Mouse (Mus musculus): ENCODE measurements around the gene Cpsf4l.

Cpsf4l gene

DNA sequence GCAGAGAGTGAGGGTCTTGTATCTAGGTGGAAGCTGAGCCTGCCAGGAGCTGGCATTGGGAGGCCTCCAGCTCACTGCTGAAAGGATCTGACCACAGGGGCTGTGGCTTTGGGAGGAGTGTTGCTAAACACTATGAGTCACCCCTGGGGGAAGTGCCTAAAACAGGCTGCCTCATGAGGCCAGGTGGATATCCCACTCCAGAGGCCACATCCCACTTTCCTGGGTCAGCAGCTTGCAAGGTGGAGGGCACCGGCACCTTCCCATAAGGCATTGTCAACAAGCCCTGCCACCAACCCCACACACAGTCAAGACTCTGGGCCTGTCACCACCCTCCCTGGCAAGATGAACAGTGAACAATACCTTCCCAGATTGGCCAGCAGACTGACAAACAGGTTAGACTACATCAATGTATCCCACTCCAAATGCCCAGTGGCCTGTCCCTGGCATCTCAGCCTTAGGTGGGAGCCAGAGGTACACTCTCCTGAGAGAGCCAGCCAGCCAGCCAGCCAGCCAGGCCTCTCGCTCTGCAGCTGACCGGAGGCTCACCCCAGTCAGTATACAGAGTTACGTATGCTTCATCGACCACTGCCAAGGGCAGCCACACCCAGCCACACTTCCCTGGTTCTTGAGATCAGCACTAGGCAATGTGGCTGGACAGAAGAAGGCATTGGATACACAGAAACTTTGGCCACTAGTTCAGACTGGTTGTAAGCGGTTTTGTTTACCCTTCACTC, 24.0 kb upstream of the Cpsf4l start:
- no peak for DNase-seq

DNA sequence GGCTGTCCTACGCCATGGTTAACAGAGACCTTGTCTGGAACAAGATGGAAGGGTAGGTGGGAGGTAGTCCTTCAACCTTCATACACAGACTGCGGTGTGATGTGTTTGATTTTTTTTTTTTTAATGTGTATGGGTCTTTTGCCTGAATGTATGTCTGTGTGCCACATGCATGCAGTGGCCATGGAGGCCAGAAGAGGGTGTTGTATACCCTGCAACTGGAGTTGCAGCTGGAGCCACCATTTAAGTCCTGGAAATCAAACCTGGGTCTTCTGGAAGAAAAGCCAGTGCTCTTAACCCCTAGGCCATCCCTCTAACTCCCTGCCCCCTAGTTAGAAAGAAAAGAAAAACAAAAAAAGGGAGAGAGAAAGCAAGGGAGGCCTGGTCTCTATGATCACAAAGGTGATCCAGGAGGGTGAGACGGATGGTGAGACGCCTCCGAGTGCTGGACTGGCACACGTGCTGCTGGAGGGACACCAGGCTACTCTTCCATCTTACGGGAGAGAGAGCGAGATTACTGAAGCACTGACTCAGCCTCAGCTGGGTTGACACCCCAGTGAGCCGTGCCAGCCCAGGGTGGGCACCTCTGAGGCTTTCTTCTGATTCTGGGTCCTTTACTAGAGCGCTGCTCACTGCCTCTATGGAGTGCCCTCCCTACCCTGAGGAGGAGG, 22.3 kb upstream of the Cpsf4l start:
- DNase-seq: no peak

DNA sequence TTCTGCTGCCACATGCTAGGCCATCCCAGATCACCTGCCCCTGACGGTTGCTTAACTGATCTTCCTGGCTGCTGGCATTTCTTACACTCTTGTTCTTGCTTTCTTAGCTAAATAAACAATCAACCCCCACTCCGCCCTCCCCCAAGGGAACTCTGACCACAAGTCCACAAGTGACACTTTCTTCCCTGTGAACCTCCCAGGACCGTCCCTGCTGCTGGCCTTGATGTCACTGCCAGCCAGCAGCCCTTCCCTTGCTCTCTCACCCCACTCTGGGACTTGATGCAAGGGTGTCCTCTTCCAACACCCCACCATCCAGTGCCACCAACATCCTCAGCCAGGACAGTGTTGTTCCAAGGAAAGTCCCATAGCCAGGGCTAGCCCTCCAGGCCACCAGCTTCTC, 21.1 kb upstream of the Cpsf4l start:
- no peak for DNase-seq

DNA sequence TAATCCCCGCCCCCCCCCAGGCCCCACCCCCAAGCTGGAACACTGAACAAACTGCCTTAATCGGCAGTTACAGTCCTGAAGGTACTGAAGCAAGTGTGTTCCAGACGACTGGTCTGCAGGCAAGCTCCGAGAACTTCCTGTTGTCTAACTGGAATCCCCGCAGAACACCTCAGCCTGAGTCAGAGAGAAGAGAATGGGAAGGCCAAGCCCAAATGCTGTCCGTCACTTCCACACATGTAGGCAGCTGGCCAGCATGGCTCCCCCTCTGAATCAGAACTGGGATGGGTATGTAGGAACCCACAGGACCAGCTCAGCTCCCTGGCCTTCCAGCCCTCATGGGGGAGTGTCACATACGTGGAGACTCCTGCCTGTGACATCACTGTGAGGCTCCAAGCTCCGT, 20.1 kb upstream of the Cpsf4l start:
- DNase-seq: no peak

DNA sequence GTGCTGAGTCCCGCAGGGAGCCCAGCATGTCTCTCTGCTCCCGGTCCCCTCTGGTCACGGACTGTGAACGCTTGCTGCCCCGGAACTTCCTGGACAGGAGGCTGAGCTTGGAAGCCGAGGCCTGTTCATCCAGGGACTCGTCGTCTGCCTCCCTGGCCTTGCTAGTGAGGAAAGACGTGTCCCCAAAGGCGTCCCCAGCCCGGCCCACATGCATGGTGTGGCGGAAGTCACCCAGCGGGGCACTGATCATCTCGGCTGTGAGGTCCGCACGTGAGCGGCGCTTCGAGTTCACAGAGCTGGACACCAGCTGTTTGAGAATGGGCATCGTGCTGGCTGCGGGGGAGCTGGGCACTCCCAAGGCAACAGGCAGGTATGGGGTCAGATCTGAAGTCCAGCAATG, 19.4 kb upstream of the Cpsf4l start:
- no peak for DNase-seq

DNA sequence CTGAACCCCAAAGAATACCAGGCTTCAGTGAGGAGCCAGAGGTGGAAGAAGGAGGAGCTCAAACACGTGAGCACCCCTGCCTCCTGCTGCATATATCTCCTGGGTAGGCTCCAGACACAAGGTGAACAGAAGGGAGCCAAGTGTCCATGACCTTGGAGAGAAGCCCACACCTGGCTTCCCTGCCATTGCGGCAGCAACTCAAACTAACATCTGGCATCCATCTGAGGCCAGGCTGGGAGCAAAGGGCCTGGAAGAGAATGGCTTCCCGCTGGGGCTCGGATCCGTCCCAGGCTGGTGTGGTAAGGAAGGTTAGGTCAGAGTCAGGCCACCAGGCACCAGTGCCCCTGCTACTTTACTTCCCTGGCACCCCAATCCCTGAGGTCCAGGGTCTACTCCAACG, 18.2 kb upstream of the Cpsf4l start:
- DNase-seq: no peak

DNA sequence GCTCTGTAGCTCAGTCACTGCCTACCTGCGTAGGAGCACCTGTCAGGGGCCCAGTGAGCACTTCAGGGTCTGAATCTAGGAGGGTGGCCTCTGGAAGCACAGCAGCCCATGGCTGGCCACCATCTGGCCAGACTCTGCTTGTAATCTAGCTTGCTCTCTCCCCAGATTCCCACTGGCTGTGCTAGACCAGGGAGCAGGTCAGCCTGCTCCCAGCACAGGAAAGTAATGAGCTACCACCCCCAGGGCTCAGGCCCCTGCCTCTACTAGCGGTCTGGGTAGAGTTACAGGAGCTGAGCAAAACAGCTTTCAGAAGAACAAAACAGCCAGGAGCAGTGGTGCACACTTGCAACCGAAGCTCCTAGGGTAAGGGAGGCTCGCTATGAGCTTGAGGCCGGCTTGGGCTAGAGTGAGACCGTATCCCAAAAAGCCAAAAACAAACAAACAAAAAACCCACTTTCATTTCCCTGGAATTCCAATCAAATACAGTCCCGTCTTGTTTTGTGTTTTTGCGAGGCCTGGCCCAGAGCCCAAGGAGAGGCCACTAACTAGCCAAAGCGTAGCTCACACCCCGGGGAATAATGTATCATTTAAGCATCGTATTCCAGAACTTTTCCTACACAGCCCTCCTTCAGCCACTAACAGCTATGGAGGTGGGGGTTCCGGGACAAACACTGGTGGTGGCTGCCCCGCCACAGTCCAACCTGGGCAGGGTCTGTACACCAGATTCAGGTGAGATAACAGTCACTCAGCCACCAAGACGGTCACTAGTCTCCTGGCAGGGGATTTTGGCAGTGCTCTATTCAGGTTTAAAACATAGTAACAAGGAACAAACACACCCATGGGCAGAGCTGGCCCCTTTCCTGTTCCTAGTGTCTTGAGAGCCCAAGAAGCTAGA, 17.4 kb upstream of the Cpsf4l start:
- DNase-seq: no peak

DNA sequence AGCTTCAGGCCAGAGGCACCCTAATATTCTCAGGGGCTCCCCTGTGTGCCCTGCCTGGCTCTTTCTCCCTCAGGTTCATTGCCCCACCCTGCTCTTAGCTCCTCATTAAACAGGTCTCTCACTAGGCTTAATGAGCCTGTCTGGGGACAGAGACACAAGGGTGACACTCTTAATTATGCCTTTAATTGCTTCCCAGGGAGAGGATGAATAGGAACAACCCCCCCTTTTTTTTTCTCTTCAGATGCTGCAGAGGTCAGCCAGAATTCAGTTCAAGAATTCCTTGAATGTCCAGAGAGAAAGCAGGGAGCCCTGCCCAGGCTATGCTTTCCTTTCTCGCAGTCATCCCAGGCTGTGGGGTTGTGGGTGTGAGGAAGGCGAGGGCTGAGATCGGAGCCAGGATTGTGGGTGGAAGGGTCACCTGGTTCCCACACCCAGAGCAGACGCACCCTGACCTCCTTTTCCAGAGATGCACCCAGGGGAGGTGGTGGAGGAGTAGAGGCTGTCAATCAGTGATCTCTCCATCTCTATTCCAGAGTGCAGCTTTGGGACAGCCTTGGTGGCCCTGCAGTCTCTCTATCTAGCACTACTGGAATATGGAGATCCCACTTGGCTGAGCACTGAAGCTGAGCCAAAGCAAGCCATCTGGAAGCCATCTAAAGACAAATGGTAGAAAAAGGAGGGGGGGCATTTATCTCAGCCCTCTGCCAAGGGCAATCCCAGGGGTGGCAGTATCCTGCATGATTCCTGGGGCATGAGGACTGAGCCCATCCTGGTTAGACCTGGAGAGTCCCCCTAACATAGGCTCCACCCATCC, 15.6 kb upstream of the Cpsf4l start:
- DNase-seq: no peak

DNA sequence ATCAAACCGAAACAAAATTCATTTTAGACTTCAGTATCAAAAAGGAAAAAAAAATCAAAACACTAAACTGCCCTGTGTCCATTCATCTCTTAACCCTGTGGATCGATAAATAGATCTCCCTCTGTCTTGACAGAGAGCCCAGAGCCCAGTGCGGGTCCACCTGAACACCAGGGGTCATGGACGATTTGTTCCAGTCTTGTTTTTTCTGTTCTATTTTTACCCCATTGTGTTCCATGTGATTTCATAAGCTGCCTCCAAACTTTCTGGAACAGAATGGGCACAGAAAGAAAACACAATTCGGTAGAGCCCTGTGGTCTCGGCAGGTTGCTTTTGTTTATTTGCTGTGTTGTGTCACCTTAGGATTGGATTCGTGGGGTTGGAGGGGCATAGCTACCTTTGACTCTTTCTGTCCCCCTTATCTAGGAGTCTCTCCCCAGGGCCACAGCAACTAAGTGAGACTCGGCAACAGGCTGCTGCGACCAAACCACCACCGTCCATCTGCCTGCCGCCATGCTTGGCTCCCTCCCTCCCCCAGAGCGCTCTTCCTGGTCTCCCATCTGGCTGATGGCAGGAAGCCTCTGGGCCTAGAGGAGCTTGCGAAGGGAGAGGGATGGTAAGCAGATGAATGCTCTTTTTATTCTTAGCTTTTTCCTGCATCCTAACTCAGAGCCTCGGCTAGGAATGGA, 12.7 kb upstream of the Cpsf4l start:
- DNase-seq: no peak

DNA sequence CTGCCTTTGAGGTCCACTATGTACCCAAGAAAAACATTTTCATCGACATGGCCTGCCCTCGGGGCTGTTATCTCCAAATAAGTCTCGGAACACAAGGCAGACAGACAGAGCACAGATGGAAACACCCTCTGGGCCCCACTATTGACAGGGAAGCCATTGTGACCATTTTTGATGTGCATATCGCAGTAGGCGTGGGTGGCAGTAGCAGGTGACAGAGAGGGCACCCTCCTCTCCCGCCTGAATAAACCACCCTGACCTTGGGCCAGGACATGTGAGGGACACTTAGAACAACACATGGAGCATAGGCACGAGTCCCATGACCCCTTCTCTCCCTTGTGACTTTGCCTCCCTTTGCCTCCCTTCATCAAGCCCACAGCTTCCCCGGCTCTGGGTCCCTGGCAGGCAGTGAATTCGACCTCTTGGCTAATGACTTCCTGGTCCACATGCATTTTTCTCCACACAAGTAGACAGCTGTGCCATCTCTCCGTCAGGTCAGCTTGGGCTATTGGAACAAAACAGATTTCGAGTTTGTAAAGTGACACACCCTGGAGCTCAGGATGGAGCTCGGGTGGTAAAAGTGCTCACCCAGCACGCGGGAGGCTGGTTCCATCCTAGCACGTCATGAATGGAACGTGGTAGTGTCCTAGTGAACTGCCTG, 8.1 kb upstream of the Cpsf4l start:
- DNase-seq: no peak

DNA sequence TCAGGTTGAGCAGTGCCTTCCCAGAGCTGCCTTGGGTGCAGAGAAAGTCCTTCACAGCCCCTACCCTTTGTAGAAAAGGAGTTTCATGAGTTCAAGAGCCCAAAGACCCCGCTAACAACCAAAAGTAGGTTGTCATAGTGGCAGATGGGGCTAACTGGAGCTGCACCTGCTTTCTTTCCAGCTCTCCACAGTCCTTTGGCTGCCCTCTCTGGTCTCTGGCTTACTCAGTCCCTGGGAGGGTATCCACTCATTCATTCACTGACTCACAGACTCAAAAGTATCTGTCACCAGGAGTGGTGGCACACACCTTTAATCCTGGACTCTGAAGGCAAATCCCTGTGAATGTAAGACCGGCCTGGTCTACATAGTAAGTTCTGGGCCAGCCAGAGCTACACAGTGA, 6.3 kb upstream of the Cpsf4l start:
- DNase-seq: no peak

DNA sequence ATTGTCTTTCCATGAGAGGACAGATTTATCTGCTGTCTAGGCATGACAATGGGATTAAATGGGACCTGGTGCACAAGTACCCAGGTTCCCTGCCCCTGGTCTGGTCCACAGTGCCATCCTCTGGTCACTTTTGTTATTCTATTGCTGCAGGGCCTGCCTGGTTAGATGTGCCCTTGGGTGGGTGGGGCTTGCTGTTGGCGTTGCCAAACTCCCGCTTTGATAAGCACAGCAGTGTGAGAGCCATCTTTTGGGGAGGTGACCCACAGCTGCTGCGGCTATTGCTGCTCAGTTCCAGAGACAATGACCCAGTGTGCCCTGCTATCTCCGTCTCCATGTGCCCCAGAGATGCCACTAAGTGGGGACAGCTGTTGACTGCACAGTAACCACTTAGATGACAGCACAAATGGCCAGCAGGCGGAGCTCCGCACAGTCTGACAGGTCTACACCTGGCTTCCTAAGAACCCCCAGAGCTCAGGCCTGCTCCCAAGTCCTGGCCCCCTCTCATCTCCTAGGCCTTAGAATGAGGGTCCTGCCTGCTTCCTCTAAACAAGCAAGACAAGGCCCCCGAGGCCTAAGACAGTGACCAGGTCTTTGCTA, 5.4 kb upstream of the Cpsf4l start:
- DNase-seq: peak; percentile 44 to 52

DNA sequence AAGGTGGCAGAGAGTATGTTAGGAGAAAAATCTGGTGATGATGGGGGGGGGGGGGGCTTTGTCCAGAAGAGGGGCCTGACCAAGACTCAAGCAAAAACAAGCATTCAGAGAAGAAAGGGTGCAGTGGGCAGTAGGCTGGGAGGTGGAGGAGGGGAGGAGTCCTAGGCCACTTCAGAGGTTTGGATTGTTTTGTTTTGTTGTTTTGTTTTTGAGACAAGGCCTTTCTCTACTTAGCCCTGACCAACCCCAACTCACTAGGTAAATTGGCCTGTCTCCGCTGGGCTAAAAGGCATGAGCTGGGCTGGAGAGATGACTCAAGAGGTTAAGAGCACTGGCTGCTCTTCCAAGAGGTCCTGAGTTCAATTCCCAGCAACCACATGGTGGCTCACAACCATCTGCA, 1.2 kb upstream of the Cpsf4l start:
- no peak for DNase-seq

DNA sequence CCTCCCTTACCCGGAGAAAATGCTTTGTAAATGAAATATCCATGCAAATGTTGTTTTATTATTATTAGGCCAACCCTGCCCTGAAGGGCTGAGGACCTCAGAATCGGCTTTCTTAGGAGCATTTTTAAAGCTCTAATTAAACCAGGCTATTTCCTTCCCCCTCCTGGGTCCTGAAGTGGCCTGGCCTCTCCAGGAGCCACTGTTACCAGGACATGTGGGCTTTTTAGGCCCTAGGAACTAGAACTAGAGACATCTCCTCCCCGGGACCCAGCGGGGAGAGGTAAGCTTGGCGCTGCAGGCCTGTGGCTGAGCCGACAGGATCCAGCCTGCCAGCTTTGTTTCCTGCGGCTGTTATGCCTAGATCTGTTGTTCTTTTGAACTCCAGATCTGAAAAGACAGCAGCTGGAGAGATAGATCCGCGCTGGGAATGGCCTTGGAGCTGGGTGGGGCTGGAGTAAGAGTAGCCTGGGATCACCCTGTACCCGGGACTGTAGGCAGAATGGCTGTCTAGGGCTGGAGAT, 500 bp upstream of the Cpsf4l start:
- peak; percentile 21 to 50 for DNase-seq

DNA sequence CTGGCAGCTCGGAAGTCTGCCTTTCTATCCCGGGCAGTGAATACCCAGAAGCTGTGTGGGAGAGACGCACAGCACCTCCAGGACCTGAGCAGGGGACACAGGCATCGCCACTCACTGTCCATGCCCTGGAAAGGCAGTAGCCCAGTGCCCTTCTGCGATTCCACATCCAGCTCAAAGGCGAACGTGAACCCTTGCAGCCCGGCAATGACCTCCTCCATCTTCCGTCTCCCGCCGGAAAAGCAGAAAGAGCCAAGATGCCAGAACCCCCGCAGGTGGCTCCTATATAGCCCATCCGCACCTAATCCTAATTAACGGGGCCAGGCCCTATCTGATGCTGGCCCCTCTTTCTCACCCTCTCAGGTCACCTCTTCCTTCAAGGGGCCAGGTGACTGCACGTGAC, 545 bp downstream of the Cpsf4l start:
- DNase-seq: no peak

DNA sequence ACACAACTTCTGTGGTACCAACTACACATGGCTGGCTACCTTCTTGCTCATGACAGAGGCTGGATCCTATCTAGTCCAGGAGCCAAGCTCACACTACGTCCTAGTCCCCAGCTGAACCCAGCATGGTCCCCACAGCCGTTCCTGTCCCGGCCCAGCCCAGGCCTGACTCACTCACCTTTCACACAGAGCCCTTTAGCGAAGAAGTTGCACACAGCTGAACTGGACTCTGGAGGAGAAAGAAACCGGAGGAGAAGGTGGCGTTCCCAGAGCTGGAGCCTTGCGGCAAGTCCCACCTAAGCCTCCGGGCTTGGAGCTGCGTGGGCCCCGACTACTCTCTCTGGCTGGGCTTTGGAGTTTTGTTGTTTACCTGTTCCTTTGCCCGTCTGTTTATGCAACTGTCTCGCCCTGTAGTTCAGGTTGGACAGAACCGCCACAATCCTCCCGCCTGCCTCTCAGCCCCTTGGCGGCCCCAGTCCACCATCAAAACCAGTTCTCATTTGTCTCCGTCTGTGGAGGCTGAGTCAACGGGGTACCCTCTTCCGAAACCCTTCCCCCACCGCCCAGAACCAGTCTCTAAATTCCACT, 1.1 kb downstream of the Cpsf4l start:
- peak; percentile 11 to 23 for DNase-seq

DNA sequence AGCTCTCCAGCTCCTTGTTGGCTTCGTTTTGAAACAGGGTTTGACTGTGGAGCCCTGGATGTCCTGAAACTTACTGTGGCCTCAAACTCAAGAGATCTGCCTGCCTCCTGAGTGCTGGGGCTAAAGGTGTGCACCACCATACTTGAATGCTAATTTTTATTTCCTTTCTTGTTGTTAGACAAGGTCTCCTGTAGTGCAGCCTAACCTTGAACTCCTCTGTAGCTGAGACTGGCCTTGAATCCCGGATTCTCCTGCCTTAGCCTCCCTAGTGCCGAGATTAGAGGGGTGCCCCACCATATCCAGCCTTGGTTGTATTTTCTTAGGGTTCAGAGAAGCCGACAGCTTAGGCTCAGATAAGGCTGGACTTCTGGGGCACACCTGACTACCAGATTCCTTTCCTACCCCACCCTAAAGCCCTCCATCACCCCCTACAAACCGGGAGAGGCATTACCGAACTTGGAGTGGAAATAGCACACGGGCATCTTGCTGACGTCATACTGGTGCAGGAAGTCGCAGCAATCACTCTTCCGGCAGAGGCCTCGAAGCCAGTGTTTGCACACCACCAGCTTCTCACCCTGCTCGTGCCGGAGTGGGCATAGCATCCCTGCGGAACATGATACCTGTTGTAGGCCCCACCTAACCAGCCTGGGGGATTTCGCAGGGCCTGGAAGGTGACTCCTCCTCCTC, 3.7 kb downstream of the Cpsf4l start:
- DNase-seq: no peak

DNA sequence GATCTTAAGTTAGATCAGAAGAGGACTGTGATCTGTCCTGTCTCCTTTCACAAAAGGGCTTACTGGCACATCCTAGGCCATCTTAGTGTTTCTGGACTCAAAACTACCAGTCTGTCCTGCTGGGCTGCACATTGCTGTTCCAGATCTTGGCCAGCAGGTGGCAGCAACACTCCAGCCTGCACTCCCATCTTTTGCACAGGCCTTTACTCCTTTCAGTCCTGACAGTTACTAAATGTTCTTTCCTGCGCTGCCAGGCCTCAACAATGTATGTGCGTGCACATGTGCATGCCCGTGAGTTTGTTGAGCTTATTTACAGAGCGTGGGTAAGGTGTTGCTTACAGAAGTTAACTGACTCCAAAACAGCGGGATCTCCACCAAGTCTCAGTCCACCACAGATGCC, 6.1 kb downstream of the Cpsf4l start:
- peak; percentile 74 to 76 for DNase-seq

DNA sequence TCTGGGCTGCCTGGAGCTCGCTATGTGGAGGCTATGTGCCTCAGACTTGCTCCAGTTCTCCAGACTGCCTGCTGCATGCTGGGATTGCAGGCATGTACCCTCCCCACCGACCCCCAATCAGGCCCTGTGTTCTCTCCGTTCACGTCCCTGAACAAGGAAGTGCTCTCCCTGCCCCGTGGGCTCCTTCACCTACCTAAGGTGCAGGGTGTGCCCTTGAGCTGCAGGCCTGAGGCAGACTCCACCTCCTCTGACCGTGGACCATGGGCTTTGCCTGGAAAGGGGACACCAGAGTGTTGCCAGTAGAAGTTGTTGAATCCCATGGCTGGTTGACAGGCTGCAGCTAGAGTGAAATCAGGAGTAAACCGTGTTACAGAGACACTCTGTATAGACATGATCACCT, 10.2 kb downstream of the Cpsf4l start:
- no peak for DNase-seq

DNA sequence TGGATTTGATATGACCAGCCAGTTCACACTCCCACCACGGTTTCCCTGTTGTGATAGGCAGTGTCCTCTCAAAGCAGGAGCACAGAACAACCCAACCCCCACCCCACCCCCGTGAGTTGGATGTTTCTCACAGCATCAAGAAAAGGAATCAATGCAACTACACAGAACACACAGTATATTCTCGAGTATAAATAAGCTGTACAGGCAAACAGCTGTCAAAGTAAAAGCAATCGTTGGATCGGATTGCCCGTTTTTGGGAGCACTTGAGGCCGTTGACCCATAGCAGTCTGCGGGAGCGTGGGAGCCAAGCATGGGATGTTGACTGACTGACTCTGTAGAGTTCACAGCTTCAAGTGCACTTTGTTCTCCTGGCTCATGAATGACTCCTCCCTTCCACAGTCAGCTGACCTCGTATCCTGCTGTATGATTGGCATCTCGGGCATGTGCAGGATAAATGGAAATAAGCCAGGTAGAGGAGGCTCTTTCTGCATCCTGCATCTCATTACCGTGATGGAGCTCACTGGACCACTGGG, 11.7 kb downstream of the Cpsf4l start:
- DNase-seq: no peak

Data from thymus, postnatal 36 days (tissue).